Mouse (Mus musculus) bone marrow, adult 2 months (tissue): ENCODE data around the gene Mef2b. TPM values are rescaled to one million over a fixed set of nuclear protein-coding genes. Genes with fewer than 3 reads are reported as not detected.

Experiments
- H3K27ac ChIP-seq: fragments of 200-500 bp; 2 replicates; pipeline ENCODE4 v1.5.1; 2012; ENCODE audit warnings: low read depth, mild to moderate bottlenecking, control low read depth, inconsistent platforms, low read length; ENCODE audit not compliant: control insufficient read depth, poor library complexity, insufficient read depth
- H3K4me1 ChIP-seq: fragments of 200-500 bp; 2 replicates; pipeline ENCODE4 v1.6.1; 2011; ENCODE audit warnings: low read length; ENCODE audit not compliant: control insufficient read depth, insufficient read depth
- H3K4me3 ChIP-seq: fragments of 200-500 bp; replicated peaks from 2 replicates; pipeline ENCODE3; 2011; ENCODE audit warnings: mild to moderate bottlenecking, low read depth, low read length, control low read depth; ENCODE audit not compliant: control insufficient read depth
- CTCF ChIP-seq: fragments of 200-500 bp; IDR thresholded peaks from 2 replicates; pipeline ENCODE4 v1.5.1; 2011; ENCODE audit warnings: low read length, control low read depth; ENCODE audit not compliant: control insufficient read depth, insufficient read depth
- POLR2A ChIP-seq: fragments of 200-500 bp; IDR thresholded peaks from 2 replicates; pipeline ENCODE4 v1.6.1; 2011; ENCODE audit warnings: low read depth, mild to moderate bottlenecking, control low read depth, low read length, borderline replicate concordance; ENCODE audit not compliant: control insufficient read depth
- WGBS: fragments of 180-500 bp; shearing (Covaris S2); methylation state at CpG from one replicate; pipeline ENCODE4 v1.1.7; 2018; 5-methylcytosine and 5-hydroxymethylcytosine counted together
- polyA plus RNA-seq: library from polyadenylated mRNA; stranded (reverse); fragments of >200 nt; gene quantifications from 2 replicates; pipeline ENCODE4 v1.2.4, GENCODE M21; 2011; ENCODE audit warnings: low replicate concordance; ENCODE audit not compliant: missing spikeins, insufficient read depth, insufficient read length

The Mef2b gene
- polyA plus RNA-seq, 1 experiment, result 2.7 TPM

GRCm38 (mm10) chr8:70178231-70178630 is 38.7 kb downstream of the Mef2b start:
- 84% methylated on average over 2 of the region's 2 CpGs for WGBS
- Histone ChIP-seq H3K4me1 (peaks cover 3% of the 10 kb centered on the region; the same call in 1 of the 2 replicates), H3K27ac (no peak overlapping the region), H3K4me3 (no peak overlapping the region)
- TF ChIP-seq POLR2A (no peak), CTCF (no peak)

- H3K4me1 ChIP-seq, result no peaks in the 10 kb centered on the region; the same call in 1 of the 2 replicates
- peak; percentile 14; the same call in 1 of the 2 replicates for TF ChIP-seq CTCF
- TF ChIP-seq POLR2A, result no peak
- H3K4me3 ChIP-seq, result no peak overlapping the region
- H3K27ac ChIP-seq, result no peak overlapping the region
- WGBS, result 96% methylated on average over 4 of the region's 4 CpGs
Observed at GRCm38 (mm10) chr8:70179082-70179481, 39.6 kb downstream of the Mef2b start.

GRCm38 (mm10) chr8:70181212-70181902 is 41.8 kb downstream of the Mef2b start:
- Histone ChIP-seq H3K27ac (no peak overlapping the region), H3K4me3 (no peak overlapping the region), H3K4me1 (no peaks in the 10 kb centered on the region)
- WGBS, result 77% methylated on average over 16 of the region's 16 CpGs
- no peak for TF ChIP-seq POLR2A
- no peak for TF ChIP-seq CTCF

GRCm38 (mm10) chr8:70181903-70182252 is 42.4 kb downstream of the Mef2b start:
- Histone ChIP-seq H3K4me1 (no peaks in the 10 kb centered on the region), H3K27ac (no peak overlapping the region; the same call in 1 of the 2 replicates), H3K4me3 (no peak overlapping the region)
- TF ChIP-seq CTCF, result no peak
- TF ChIP-seq POLR2A, result no peak
- 85% methylated on average over 2 of the region's 2 CpGs for WGBS

GRCm38 (mm10) chr8:70183194-70183593 is 43.7 kb downstream of the Mef2b start:
- WGBS, result 83% methylated on average over 4 of the region's 4 CpGs
- no peak overlapping the region for H3K27ac ChIP-seq
- H3K4me3 ChIP-seq, result no peak overlapping the region
- TF ChIP-seq CTCF (no peak), POLR2A (no peak)
- no peaks in the 10 kb centered on the region for H3K4me1 ChIP-seq

- 76% methylated on average over 7 of the region's 7 CpGs for WGBS
- no peak for TF ChIP-seq CTCF
- no peak for TF ChIP-seq POLR2A
Observed at GRCm38 (mm10) chr8:70188707-70189106, 49.2 kb downstream of the Mef2b start.

GRCm38 (mm10) chr8:70193238-70193637 is 53.7 kb downstream of the Mef2b start:
- H3K4me1 ChIP-seq, result no peaks in the 10 kb centered on the region
- H3K27ac ChIP-seq, result no peak overlapping the region
- 84% methylated on average over 5 of the region's 5 CpGs for WGBS
- no peak overlapping the region for H3K4me3 ChIP-seq
- no peak for TF ChIP-seq CTCF
- TF ChIP-seq POLR2A, result no peak

More at GRCm38 (mm10) chr8:70188707-70189106, 49.2 kb downstream of the Mef2b start:
- H3K4me1 ChIP-seq, result no peaks in the 10 kb centered on the region
- H3K27ac ChIP-seq, result no peak overlapping the region
- no peak overlapping the region for H3K4me3 ChIP-seq

GRCm38 (mm10) chr8:70194191-70194590 is 54.7 kb downstream of the Mef2b start:
- no peak overlapping the region for H3K27ac ChIP-seq
- TF ChIP-seq POLR2A (no peak), CTCF (no peak)
- H3K4me1 ChIP-seq, result no peaks in the 10 kb centered on the region
- H3K4me3 ChIP-seq, result no peak overlapping the region
- WGBS, result 94% methylated on average over 3 of the region's 3 CpGs
